Mouse (Mus musculus) C2C12 (cell line): ENCODE data around the gene Kmt5c.

Source experiments
- CTCF ChIP-seq: IDR thresholded peaks from one replicate; pipeline ENCODE4 v1.5.1; 2011; ENCODE audit not compliant: control insufficient read depth, insufficient read depth, insufficient read length
- USF1 ChIP-seq: IDR thresholded peaks from one replicate; pipeline ENCODE4 v1.6.1; 2011; ENCODE audit warnings: low read depth, mild to moderate bottlenecking, control low read depth, moderate library complexity

GRCm38 (mm10) chr7:4739041-4739543, 823 bp upstream of the Kmt5c start:
- TF ChIP-seq CTCF = no peak
- no peak for TF ChIP-seq USF1
